Mouse (Mus musculus) thymus, postnatal 36 days (tissue): ENCODE results near the gene Gm1043.
A peak's percentile ranks its signal among the peaks of the same experiment; 100 is the strongest.

Experiments used
- DNase-seq, 2 experiments: peaks; one replicate each; pipeline ENCODE4 v3.0.0; 2022; ENCODE audit warnings: mixed read lengths in 2 of 2

The Gm1043 gene

GRCm38 (mm10) chr5:37085241-37085640, at the start of gene Gm1043:
TSS of gene Gm1043 (plus strand) at chr5:37085370.
- peak in 1 of 2 experiments; percentile 9 for DNase-seq

- no peak for DNase-seq
Measured at GRCm38 (mm10) chr5:37035896-37036295, 49.3 kb upstream of the Gm1043 start.

GRCm38 (mm10) chr5:37036884-37037283, 48.3 kb upstream of the Gm1043 start:
- no peak for DNase-seq

- no peak for DNase-seq
Measured at GRCm38 (mm10) chr5:37039908-37040307, 45.3 kb upstream of the Gm1043 start.

GRCm38 (mm10) chr5:37040711-37041110, 44.5 kb upstream of the Gm1043 start:
- no peak for DNase-seq

GRCm38 (mm10) chr5:37041651-37042050, 43.5 kb upstream of the Gm1043 start:
- DNase-seq = no peak

GRCm38 (mm10) chr5:37042934-37043333, 42.2 kb upstream of the Gm1043 start:
- no peak for DNase-seq

- DNase-seq = peak; percentile 78 to 91
Measured at GRCm38 (mm10) chr5:37044793-37045192, 40.4 kb upstream of the Gm1043 start.

- peak; percentile 63 to 77 for DNase-seq
Measured at GRCm38 (mm10) chr5:37045582-37045981, 39.6 kb upstream of the Gm1043 start.

- peak; percentile 58 to 73 for DNase-seq
Measured at GRCm38 (mm10) chr5:37046791-37047190, 38.4 kb upstream of the Gm1043 start.

GRCm38 (mm10) chr5:37047206-37047915, 37.8 kb upstream of the Gm1043 start:
- peak; percentile 76 to 86 for DNase-seq

GRCm38 (mm10) chr5:37047992-37048391, 37.2 kb upstream of the Gm1043 start:
- DNase-seq = peak; percentile 66 to 76

GRCm38 (mm10) chr5:37049111-37049510, 36.1 kb upstream of the Gm1043 start:
- no peak for DNase-seq

- DNase-seq = peak; percentile 59 to 73
Measured at GRCm38 (mm10) chr5:37050521-37051373, 34.4 kb upstream of the Gm1043 start.

- DNase-seq = no peak
Measured at GRCm38 (mm10) chr5:37051374-37052100, 33.6 kb upstream of the Gm1043 start.

- no peak for DNase-seq
Measured at GRCm38 (mm10) chr5:37052846-37053245, 32.3 kb upstream of the Gm1043 start.

- peak in 1 of 2 experiments; percentile 3 for DNase-seq
Measured at GRCm38 (mm10) chr5:37055789-37056188, 29.4 kb upstream of the Gm1043 start.

- peak; percentile 39 to 60 for DNase-seq
Measured at GRCm38 (mm10) chr5:37056471-37056870, 28.7 kb upstream of the Gm1043 start.

- no peak for DNase-seq
Measured at GRCm38 (mm10) chr5:37061612-37062011, 23.6 kb upstream of the Gm1043 start.

- peak in 1 of 2 experiments; percentile 4 for DNase-seq
Measured at GRCm38 (mm10) chr5:37064454-37065449, 20.4 kb upstream of the Gm1043 start.

GRCm38 (mm10) chr5:37066703-37067568, 18.2 kb upstream of the Gm1043 start:
- peak; percentile 43 to 68 for DNase-seq
